Mouse (Mus musculus) hindbrain, embryonic 14.5 days (tissue): ENCODE measurements around the gene C1qtnf5. TPM values are rescaled to one million over a fixed set of nuclear protein-coding genes. Genes with fewer than 3 reads are reported as not detected.

ENCODE experiments used
- ATAC-seq: fragments of 200-750 bp; cut with Nextera tagmentation; 2 replicates; pipeline ENCODE4 v1.8.0; 2017; ENCODE audit warnings: moderate number of reproducible peaks, mild to moderate bottlenecking, moderate TSS enrichment, moderate library complexity; ENCODE audit not compliant: low FRiP score
- DNase-seq: peaks from one replicate; pipeline ENCODE4 v3.0.0-alpha.2; 2015; ENCODE audit warnings: low spot score
- H3K27ac ChIP-seq: fragments of 300-500 bp; sonication (generic); 2 replicates; pipeline ENCODE4 v1.5.1; 2014; ENCODE audit warnings: mild to moderate bottlenecking, moderate library complexity
- H3K27me3 ChIP-seq: fragments of 300-500 bp; sonication (generic); 2 replicates; pipeline ENCODE4 v1.6.1; 2014; ENCODE audit warnings: mild to moderate bottlenecking, low read length, mixed read lengths; ENCODE audit not compliant: control insufficient read depth, insufficient read depth
- H3K36me3 ChIP-seq: fragments of 300-500 bp; sonication (generic); replicated peaks from 2 replicates; pipeline ENCODE4 v1.6.1; 2014; ENCODE audit not compliant: control insufficient read depth, insufficient read depth
- H3K4me1 ChIP-seq: fragments of 300-500 bp; sonication (generic); replicated peaks from 2 replicates; pipeline ENCODE4 v1.6.1; 2014; ENCODE audit warnings: antibody characterized with exemption, low read length, mixed read lengths; ENCODE audit not compliant: control insufficient read depth, insufficient read depth
- H3K4me2 ChIP-seq: fragments of 300-500 bp; sonication (generic); replicated peaks from 2 replicates; pipeline ENCODE4 v1.6.1; 2014; ENCODE audit warnings: mild to moderate bottlenecking, moderate library complexity
- H3K4me3 ChIP-seq: fragments of 300-500 bp; sonication (generic); replicated peaks from 2 replicates; pipeline ENCODE4 v1.5.1; 2014; ENCODE audit warnings: mild to moderate bottlenecking, low read length
- H3K9ac ChIP-seq: fragments of 300-500 bp; sonication (generic); 2 replicates; pipeline ENCODE4 v1.6.1; 2014
- H3K9me3 ChIP-seq: fragments of 300-500 bp; sonication (generic); 2 replicates; pipeline ENCODE4 v1.6.1; 2016; ENCODE audit warnings: low read length; ENCODE audit not compliant: control insufficient read depth
- whole genome bisulfite sequencing: fragments of 180-500 bp; shearing (Covaris S2); extraction: QIAGEN DNeasy Blood & Tissue Kit; methylation state at CpG from one replicate; pipeline ENCODE4 v1.1.7; 2014; 5-methylcytosine and 5-hydroxymethylcytosine counted together
- polyA plus RNA-seq: library from polyadenylated mRNA; unstranded; fragments of >200 nt; fragmentation: Nextera tagmentation; extraction: Ambion mirVana; gene quantifications from 2 replicates; pipeline ENCODE4 v1.2.1, GENCODE M21; 2014

C1qtnf5 gene
- polyA plus RNA-seq, 1 experiment from 2014 or later = 8.0 TPM

DNA sequence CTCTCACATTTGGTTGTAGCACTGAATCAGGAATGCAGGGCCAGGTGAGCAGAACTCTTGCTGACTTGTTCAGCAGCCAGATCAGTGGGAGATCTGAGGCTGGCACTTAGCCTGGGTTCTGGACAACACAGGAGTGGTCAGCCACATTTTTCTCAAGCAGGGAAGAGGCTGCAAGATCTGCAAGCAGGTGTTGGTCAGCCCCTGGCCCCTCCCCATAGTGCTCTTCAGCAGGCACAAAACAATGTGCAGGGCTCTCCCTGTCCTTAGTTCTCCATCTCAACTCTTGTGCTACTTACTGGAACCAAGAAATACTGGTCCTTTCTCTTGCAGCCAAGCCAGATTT lies 37.6 kb downstream of the C1qtnf5 start:
- Histone ChIP-seq H3K9ac (no peak overlapping the region), H3K4me1 (no peaks in the 10 kb centered on the region), H3K27me3 (no peaks in the 10 kb centered on the region), H3K9me3 (no peaks in the 10 kb centered on the region), H3K4me3 (no peak overlapping the region), H3K4me2 (no peak overlapping the region), H3K27ac (no peak overlapping the region), H3K36me3 (peaks cover 67% of the 10 kb centered on the region)
- ATAC-seq = no peak
- no peak for DNase-seq

DNA sequence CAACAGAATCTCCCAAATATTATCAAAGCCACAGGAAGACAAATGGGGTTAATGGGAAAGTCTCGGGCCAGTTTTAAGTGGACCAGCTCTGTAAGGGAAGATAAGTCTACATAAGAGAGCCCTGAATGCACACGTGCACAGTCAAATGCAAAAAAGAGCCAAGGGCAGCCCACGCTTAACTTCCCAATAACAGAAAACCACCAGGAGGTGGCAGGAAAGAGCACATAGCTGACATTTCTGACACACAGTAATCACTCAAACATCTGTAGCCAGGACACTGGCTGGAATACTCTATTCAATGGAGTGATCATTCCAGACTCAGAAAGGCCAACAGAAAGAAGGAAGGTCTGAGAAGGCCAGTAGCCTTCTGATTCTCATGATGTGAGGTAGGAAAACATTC lies 40.2 kb downstream of the C1qtnf5 start:
- no peak overlapping the region for H3K4me2 ChIP-seq
- H3K27me3 ChIP-seq = no peaks in the 10 kb centered on the region
- H3K4me1 ChIP-seq = no peaks in the 10 kb centered on the region
- H3K36me3 ChIP-seq = peaks cover 85% of the 10 kb centered on the region
- 69% methylated on average over 3 of the region's 3 CpGs for WGBS
- H3K27ac ChIP-seq = no peak overlapping the region
- no peak overlapping the region for H3K9ac ChIP-seq
- no peaks in the 10 kb centered on the region for H3K9me3 ChIP-seq
- DNase-seq = no peak
- no peak overlapping the region for H3K4me3 ChIP-seq
- no peak for ATAC-seq

Other genes starting within 250 kb of the C1qtnf5 start
- gene Thy1, start 63.9 kb upstream of the C1qtnf5 start, polyA plus RNA-seq = 6.2 and 9.6 TPM in 2 replicates
- gene Usp2, start 40.2 kb upstream of the C1qtnf5 start, polyA plus RNA-seq = 8.4 and 11.6 TPM in 2 replicates
- gene Mfrp, start 5.5 kb upstream of the C1qtnf5 start, polyA plus RNA-seq = 0.31 and 0.41 TPM in 2 replicates
- gene Gm49380, start 6.3 kb downstream of the C1qtnf5 start, polyA plus RNA-seq = 0.35 TPM in 1 of 2 replicates, not detected in the other
- gene Rnf26, start 6.3 kb downstream of the C1qtnf5 start, polyA plus RNA-seq = 30.6 and 32.7 TPM in 2 replicates
- gene Mcam, start 27.2 kb downstream of the C1qtnf5 start, polyA plus RNA-seq = 12.6 and 13.6 TPM in 2 replicates
- 22.4 and 22.9 TPM in 2 replicates for gene Cbl, start 126.8 kb downstream of the C1qtnf5 start, polyA plus RNA-seq
- not detected in 2 replicates for gene Ccdc153, start 133.4 kb downstream of the C1qtnf5 start, polyA plus RNA-seq
- gene Pdzd3, start 144.2 kb downstream of the C1qtnf5 start, polyA plus RNA-seq = 0.46 and 1.1 TPM in 2 replicates
- 4.4 and 5.1 TPM in 2 replicates for gene Nlrx1, start 161.4 kb downstream of the C1qtnf5 start, polyA plus RNA-seq
- gene Abcg4, start 181.4 kb downstream of the C1qtnf5 start, polyA plus RNA-seq = 21.7 and 24.4 TPM in 2 replicates
- 17.4 and 17.9 TPM in 2 replicates for gene Hinfp, start 198.4 kb downstream of the C1qtnf5 start, polyA plus RNA-seq
- 24.0 and 25.6 TPM in 2 replicates for gene C2cd2l, start 213.0 kb downstream of the C1qtnf5 start, polyA plus RNA-seq
- 34.6 and 36.1 TPM in 2 replicates for gene Dpagt1, start 218.8 kb downstream of the C1qtnf5 start, polyA plus RNA-seq
- gene H2afx, start 227.4 kb downstream of the C1qtnf5 start, polyA plus RNA-seq = 102 and 107 TPM in 2 replicates
- 60.8 and 62.2 TPM in 2 replicates for gene Hmbs, start 237.0 kb downstream of the C1qtnf5 start, polyA plus RNA-seq